Mouse (Mus musculus) kidney, postnatal 4 days (tissue): ENCODE data around the gene Zc3h12a.
A peak's percentile ranks its signal among the peaks of the same experiment; 100 is the strongest.

Experiments used
- DNase-seq, 2 experiments: peaks; one replicate each; pipeline ENCODE4 v3.0.0; 2021; ENCODE audit warnings: mixed read lengths in 2 of 2

The Zc3h12a gene

DNA sequence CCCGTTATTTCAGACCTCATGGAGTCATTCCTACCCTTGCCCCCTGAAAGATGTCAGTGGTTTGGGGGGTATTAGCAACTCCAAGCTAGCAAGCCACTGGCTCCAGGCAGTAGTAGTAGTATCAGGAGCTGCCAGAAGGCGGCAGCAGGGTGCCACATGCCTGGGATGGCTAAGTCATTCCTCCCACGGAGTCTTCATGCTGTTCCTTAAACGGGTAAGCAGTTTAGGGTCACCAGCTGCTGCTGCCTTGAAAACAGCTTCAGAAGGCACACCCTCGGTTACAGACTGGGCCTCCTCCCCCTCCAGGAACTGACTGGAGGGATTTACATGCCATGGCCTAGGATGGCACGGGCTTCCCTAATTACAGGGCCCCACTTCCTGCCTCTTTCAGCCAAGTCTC, 13.0 kb downstream of the Zc3h12a start:
- DNase-seq = peak; percentile 93

DNA sequence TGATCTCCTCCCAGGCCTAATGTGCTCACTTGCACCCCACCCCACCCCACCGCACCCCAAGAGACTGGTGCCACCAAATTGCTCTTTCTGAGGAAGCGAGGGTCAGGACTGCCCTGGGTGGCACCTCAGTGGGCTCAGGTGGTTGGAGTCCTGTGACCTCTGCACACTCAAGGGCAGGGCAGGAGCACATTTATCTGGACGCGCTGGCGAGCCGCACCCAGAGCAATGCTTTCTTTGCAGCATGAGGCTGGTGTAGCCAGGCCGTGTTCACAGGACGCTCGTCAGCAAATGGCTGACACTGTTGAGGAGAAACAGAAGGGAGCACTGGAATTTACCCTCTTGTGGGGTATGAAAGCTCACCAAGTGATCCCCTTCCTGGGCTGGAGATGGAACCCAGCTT, 22.3 kb downstream of the Zc3h12a start:
- DNase-seq = no peak

DNA sequence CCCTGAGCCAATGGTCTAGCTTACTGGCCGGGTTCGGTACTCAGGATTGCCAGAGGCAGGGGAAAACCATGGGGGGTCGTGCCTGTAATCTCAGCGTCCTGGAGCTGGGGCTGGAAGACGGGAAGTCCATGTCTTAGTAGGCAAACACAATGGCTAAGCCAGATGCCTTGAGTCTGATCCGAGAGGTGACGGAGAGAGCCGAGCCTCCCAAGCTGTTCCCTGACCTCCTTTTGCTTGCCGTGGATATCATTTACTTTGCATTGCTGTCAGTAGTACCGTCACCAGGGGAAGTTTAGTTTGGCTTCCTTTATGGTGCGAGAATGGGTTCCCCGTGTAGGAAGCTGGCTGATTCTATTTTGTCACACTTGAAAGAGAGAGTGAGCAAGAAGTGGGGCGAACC, 26.3 kb downstream of the Zc3h12a start:
- no peak for DNase-seq

DNA sequence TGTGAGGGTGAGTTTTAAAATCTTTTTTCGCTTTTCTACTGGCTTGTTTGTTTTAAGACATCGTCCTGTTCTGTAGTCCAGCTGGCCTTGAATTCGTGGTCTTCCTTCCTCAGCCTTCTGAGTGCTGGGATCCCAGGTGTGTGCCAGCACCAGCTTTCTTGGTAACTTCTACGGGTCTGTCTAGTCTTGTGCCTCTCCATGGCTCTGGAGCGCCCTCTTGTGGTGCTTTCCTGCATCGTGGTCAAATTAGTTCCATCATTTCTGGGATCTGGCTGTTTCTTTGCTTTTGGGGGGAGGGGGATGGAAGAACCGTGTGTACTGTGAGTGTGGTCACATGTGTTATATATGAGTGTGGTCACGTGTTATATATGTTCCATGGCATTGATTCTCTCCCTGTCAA, 28.2 kb downstream of the Zc3h12a start:
- peak; percentile 92 to 93 for DNase-seq

DNA sequence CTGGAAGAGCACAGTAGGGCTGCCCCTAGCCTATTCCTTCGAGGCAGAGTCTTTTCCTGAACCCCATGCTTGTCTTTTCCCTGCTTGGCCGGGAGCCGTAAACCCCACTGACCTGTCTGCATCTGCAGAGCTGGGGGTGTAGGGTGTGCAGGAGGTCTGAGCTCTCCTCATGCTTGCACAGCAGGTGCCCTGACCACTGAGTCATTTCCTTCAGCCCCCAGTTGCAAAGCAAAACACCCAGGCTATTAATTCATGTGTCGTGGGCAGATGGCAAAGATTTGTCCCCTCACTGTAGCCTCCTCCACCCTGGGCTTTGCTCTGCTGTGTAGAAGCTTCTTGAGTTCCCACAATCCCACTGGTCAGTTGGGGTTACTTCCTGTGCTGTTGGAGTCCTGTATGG, 30.2 kb downstream of the Zc3h12a start:
- no peak for DNase-seq

DNA sequence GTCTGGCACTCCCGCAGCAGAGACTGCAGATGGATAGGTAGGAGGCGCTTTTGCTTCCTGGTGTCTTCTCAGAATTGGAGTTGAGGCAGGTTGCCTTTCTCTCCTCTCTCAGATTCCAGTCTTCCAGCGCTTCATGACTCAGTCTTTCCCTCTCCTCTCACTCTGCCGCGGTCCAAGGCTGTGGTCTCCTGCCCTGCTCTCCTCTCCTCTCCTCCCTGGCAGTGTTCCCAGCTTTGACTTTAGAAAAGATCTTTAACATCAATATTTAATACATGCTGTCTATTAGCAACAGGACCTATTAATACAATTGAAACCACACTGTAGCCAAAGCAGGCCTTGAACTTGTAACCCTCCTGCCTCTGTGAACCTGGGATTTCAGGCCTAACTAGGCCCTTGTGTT, 31.6 kb downstream of the Zc3h12a start:
- no peak for DNase-seq

DNA sequence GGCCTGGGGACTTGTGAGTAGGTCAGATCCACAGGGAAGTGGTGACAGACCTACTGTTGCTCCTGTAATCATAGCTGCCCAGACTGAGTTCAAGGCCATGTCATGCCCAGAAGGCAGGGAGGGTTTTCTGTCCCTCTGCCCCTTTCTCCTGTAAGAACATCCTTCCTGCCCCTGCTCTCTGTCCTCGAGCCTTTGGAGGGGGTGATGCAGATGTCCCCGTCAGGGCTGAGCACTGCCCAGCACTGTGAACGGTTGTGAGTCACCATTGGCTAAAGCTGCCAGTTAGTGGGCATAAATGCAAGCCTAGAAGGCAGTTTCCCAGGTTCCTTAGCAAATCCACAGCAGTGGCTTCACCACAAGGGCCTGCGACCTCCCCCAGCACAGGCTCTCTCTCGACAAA, 34.6 kb downstream of the Zc3h12a start:
- DNase-seq = no peak

DNA sequence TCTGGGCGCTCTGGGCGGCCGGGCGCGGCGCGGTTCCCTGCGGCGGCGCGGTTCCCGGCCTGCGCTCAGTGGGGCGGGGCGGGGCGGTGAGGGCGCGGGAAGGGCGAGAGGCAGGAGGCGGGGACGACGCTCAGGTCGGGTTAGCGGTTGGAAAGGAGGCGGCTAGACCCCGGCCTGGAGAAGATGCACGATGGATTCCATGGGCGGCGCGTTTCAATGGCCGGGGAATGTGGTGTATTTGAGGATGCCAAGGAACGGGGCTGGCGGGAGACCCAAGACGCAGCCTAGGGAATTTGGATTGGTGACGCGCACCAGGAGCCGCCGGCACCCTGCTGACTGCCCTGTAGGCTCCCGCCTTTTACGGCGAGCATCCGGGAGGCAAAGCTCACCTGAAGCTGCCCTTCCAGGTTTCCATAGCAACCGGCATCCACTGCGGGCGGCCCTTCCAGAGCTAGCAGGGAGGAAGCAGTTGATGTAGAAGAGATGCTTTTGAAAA, 42.2 kb downstream of the Zc3h12a start:
- DNase-seq = peak; percentile 84 to 91

DNA sequence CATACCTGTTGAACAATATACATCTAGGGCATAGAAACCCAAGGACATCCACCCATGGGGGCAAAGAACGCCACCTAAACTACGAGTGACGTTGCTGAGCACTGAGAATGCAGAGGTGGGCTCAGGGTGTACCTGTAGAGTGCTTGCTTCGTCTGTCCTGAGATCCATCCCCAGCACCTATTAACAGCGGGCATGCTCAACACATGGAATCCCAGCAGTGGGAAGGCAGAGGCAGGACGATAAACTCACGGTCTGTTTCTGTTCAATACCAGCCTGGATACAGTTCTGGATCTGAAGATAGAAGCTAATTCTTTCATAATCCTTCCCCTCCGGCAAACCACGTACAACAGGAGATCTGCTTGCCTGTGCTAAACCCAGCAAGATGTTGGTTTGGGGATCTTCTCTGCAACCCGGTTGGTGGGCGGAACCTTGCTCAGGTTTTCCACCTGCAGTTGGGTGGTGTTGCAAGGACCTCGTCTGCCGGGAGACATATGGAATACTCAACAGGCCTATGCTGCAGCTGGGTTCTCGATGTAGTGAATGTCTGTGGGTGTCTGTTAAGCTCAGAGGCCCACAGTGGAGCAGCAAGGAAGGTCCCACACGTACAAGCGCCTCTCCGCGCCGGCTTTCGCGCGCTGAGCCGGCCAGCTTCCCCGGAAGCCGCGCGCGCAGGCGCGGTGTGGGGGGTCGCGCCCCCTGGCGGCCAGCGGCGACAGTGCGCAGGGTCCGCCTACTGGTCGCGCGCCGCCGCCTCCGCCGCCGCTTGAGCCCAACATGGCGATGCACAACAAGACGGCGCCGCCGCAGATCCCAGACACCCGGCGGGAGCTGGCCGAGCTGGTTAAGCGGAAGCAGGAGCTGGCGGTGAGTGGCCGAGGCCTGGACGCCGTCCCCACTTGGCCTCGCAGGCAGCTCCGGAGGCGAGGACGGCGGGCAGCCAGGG, 43.0 kb downstream of the Zc3h12a start, which contains the start of gene Meaf6:
Meaf6 (plus strand) TSS at position 732 of the 943 bp plus-strand sequence.
- peak; percentile 93 to 95 for DNase-seq

DNA sequence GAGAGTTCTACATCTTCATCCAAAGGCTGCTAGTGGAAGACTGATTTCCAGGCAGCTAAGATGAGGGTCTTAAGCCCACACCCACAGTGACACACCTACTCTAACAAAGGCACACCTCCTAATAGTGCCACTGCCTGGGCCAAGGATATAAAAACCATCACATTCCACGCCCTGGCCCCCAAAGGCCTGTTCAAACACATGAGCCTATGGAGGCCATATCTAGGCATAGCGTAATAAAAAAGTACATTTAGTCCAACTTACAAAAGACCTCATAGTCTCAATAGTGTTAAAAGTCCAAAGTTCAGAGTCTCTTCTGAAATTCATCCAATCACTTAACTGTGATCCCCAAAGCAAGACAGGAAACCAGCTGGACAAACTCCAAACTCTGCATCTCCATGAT, 48.9 kb downstream of the Zc3h12a start:
- DNase-seq = no peak

DNA sequence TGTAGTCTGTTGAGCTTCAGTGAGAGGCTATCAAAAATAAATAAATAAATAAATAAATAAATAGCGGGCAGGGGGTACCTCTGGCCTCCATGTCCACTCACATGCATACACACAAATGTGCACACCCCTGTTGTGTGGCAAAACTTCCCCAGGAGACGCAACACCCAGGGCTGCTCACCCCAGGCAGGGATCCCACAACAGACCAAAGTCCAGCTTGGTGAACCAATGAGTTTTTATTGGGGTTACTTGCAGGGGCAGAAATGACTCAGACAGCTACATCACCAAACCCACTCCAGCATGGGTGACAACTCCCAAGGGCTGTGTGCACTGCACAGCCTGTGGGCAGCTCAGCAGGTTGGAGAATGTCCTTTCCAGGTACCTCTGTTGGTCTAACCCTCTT, 49.9 kb downstream of the Zc3h12a start:
- DNase-seq = no peak
